In the genomic region with DNA sequence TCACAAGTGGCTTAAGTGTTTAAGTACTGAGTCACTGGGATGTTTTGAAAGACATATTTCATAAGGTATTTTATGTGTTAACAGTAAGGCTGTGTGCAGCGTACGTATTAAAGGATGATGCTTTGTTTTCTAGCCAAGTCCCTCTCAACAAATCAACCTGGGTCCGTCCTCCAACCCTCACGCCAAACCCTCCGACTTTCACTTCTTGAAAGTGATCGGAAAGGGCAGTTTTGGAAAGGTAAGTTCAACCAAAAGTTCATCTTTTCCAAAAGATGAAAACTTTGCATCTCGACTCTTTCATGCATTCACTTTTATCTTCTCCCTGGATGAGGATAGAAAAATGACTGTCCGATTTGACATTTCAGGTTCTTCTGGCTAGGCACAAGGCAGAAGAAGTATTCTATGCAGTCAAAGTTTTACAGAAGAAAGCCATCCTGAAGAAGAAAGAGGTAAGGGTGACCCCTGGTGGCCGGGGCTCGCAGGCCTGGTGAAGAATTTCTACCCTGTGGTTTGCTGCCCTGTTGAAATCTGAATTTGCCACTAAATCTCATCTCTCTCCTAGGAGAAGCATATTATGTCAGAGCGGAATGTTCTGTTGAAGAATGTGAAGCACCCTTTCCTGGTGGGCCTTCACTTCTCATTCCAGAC, we compare ENCODE assay signal across 8 mouse cellular contexts.
A peak's percentile ranks its signal among the peaks of the same experiment; 100 is the strongest.
DNase-seq lines count a peak whose midpoint lies in the region; ATAC-seq lines count a peak whose summit lies in the region.

No protein-coding gene starts in this region.

- peak overlapping the region; percentile 69 for H3K4me3 ChIP-seq in hindbrain, embryonic 16.5 days (ENCODE audit: low read length)
- H3K4me3 ChIP-seq in megakaryocyte, embryonic 14.5 days (replicated peaks), result peak overlapping the region; percentile 95

- H3K9me3 ChIP-seq in hindbrain, embryonic 16.5 days (ENCODE audit: control insufficient read depth, low read length), result no peaks in the 10 kb centered on the region
- H3K9me3 ChIP-seq in megakaryocyte, embryonic 14.5 days, result no peaks in the 10 kb centered on the region

- H3K36me3 ChIP-seq in hindbrain, embryonic 16.5 days (ENCODE audit: control insufficient read depth, insufficient read depth, low read length), result peaks cover 10% of the 10 kb centered on the region; the same call in 1 of the 2 replicates
- H3K36me3 ChIP-seq in megakaryocyte, embryonic 14.5 days (replicated peaks; ENCODE audit: low read length), result peaks cover 11% of the 10 kb centered on the region

- peak overlapping the region; percentile 98 for H3K4me2 ChIP-seq in hindbrain, embryonic 16.5 days (ENCODE audit: low read length)

- intact Hi-C loops in left cerebral cortex, postnatal 10 days (cut with DNase I), result loop anchor here (1.0 to 2.0 kb wide), 2 partner anchors 111 to 530 kb away; no protein-coding TSS in a partner anchor

- peaks cover 15% of the 10 kb centered on the region for H3K4me1 ChIP-seq in hindbrain, embryonic 16.5 days (ENCODE audit: control insufficient read depth, insufficient read depth, low read depth, low read length)
- H3K4me1 ChIP-seq in megakaryocyte, embryonic 14.5 days, result peaks cover 38% of the 10 kb centered on the region

- H3K9ac ChIP-seq in hindbrain, embryonic 16.5 days (ENCODE audit: low read depth, low read length), result no peak overlapping the region

- WGBS in hindbrain, embryonic 16.5 days, result 65% methylated on average over 11 of the region's 11 CpGs

- H3K27ac ChIP-seq in hindbrain, embryonic 16.5 days (ENCODE audit: low read depth, low read length), result no peak overlapping the region

- ATAC-seq in hindbrain, embryonic 16.5 days, result no peak
- ATAC-seq in erythroid progenitor cell, adult 5-6 weeks (replicated peaks; ENCODE audit: low FRiP score, poor library complexity, severe bottlenecking), result no peak

- DNase-seq in Muller cell, postnatal 12 days (ENCODE audit: inconsistent ontology term), result peak; percentile 88
- DNase-seq in cerebellum, adult 9-11 months, result peak; percentile 62
- peak; percentile 81 to 88 for DNase-seq in frontal cortex, postnatal 36 days (ENCODE audit: low spot score in 2 of 2)
- peak; percentile 72 to 83 for DNase-seq in left cerebral cortex, postnatal 10 days (ENCODE audit: extremely low spot score in 1 of 2, low spot score in 2 of 2)
- DNase-seq in skeletal muscle tissue, adult 2 months (ENCODE audit: low read depth, low spot score), result peak; percentile 56

- H3K27me3 ChIP-seq in hindbrain, embryonic 16.5 days (replicated peaks; ENCODE audit: control insufficient read depth, insufficient read depth, low read length), result peaks cover 3% of the 10 kb centered on the region; the same call in 1 of the 2 replicates
- peaks cover 35% of the 10 kb centered on the region for H3K27me3 ChIP-seq in megakaryocyte, embryonic 14.5 days (replicated peaks)
